Mouse (Mus musculus): Measurements from ENCODE around the gene Speer2. TPM values are rescaled to one million over a fixed set of nuclear protein-coding genes. Genes with fewer than 3 reads are reported as not detected.

The Speer2 gene
- not detected in 2 replicates for polyA plus RNA-seq (2012; rRNA removed)

DNA sequence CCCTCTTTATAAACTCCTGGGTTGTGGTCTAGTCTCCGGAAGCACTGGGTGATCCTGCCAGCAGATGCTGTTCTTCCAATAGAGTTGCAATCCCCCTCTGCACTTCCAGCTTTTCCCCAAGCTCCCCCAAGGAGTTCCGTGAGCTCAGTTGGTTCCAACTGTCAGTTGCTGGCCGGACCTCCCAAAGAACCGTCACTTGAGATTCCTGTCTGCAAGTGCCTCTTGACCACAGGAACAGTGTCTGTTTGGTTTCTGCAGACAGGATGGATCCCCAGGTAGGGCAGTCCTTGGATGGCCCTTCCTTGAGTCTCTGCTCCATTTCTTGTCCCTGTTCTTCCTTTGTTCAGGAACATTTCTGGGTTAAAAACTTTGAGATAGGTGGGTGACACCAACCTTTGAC is at the start of gene Speer2:
Gene Speer2, minus strand, starts transcription at position 101 of the 400 bp plus-strand sequence.
- TF ChIP-seq POLR2A (IDR thresholded peaks at IDR 0.05; ENCODE audit: extremely low read depth, insufficient read depth, low read length) (no peak), CTCF (IDR thresholded peaks at IDR 0.05; ENCODE audit: extremely low read depth, insufficient read depth, low read length) (no peak)
- Histone ChIP-seq H3K4me3 (ENCODE audit: insufficient read depth, low read length) (no peak within 1 kb of the TSS), H3K27ac (ENCODE audit: insufficient read depth, low read length) (no peak within 1 kb of the TSS), H3K4me1 (ENCODE audit: control insufficient read depth, insufficient read depth, low read length) (no peaks in the 10 kb centered on the region)

DNA sequence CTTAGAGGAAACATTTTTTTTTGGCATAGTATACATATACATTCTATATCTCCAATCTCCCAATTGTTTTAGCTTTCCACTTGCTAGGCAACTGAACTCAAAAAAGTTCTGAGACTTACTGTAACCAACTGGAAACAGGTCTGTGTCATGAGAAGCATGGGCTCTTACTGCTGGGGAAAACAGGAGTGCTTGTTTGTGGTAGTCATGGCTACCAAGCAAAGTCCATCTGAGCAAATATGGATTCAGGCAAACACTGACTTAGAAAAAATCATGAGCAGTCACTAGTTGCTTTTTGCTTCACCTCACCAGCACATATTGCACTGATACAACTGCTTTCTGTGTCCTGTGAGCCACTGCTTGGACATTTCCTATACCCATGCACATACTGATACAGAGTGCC is 40.8 kb upstream of the Speer2 start:
- H3K4me1 ChIP-seq (ENCODE audit: control insufficient read depth, insufficient read depth, low read length) = no peaks in the 10 kb centered on the region
- no peak overlapping the region for H3K27ac ChIP-seq (ENCODE audit: insufficient read depth, low read length)
- no peak overlapping the region for H3K4me3 ChIP-seq (ENCODE audit: insufficient read depth, low read length)
- TF ChIP-seq POLR2A (IDR thresholded peaks at IDR 0.05; ENCODE audit: extremely low read depth, insufficient read depth, low read length) = no peak
- no peak for TF ChIP-seq CTCF (IDR thresholded peaks at IDR 0.05; ENCODE audit: extremely low read depth, insufficient read depth, low read length)

DNA sequence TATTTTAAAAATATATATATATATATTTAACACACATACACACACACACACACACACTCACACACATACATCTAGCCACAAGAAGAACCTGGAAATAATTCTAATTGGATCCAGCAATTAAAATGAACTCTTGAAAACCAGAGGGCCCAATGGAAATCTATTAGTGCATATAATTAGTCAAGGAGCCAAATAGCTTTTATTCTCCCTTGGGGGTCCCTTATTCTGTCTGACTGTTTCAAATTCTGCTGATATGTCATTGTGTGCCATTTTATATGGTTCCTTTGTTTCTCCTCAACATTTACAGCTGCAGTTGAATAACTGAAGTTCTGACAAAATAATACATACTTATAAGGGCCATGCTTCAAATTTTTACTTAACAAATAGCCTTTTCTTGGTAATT is 17.2 kb upstream of the Speer2 start:
- TF ChIP-seq POLR2A (IDR thresholded peaks at IDR 0.05; ENCODE audit: extremely low read depth, insufficient read depth, low read length) (no peak), CTCF (IDR thresholded peaks at IDR 0.05; ENCODE audit: extremely low read depth, insufficient read depth, low read length) (no peak)
- no peaks in the 10 kb centered on the region for H3K4me1 ChIP-seq (ENCODE audit: control insufficient read depth, insufficient read depth, low read length)
- H3K27ac ChIP-seq (ENCODE audit: insufficient read depth, low read length) = no peak overlapping the region
- H3K4me3 ChIP-seq (ENCODE audit: insufficient read depth, low read length) = no peak overlapping the region

DNA sequence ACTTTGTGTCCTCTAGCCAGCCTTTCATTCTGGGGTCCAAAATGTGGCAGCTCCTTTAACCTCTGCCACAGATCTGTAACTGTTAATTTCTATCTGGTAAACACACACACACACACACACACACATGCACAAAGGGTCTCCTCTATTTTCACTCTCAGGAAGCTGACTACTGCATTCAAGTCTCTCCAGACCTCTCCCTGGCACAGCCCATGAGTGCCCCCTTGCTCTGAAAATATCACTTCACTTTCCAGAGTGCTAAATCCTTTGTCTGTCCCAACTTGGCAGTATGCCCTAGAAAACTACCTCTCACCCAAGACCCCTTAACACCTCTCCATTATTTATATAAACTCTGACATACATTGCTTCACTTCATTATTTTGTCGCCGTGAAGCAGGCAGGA is 26.9 kb downstream of the Speer2 start:
- no peak overlapping the region for H3K4me3 ChIP-seq (ENCODE audit: insufficient read depth, low read length)
- no peaks in the 10 kb centered on the region for H3K4me1 ChIP-seq (ENCODE audit: control insufficient read depth, insufficient read depth, low read length)
- H3K27ac ChIP-seq (ENCODE audit: insufficient read depth, low read length) = no peak overlapping the region
- TF ChIP-seq CTCF (IDR thresholded peaks at IDR 0.05; ENCODE audit: extremely low read depth, insufficient read depth, low read length) (no peak), POLR2A (IDR thresholded peaks at IDR 0.05; ENCODE audit: extremely low read depth, insufficient read depth, low read length) (no peak)

DNA sequence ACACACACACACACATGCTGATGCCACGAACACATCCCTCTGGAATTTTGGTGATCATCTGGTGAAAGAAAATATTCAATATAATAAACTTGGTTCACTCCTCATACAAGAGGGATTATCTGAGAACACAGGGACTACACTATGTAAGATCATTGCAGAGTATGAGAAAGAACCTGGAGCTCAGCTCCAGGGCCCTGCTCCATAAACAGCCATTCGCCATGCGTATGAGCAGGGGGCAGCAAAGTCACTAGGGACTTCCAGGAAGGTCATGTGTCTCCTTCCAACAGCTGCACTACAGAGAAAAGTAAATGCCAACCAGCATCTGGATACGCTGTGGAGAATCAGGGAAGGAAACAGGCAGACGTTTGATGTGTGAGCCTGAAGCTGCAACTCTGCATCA is 49.9 kb downstream of the Speer2 start:
- no peaks in the 10 kb centered on the region for H3K4me1 ChIP-seq (ENCODE audit: control insufficient read depth, insufficient read depth, low read length)
- H3K4me3 ChIP-seq (ENCODE audit: insufficient read depth, low read length) = no peak overlapping the region
- H3K27ac ChIP-seq (ENCODE audit: insufficient read depth, low read length) = no peak overlapping the region
- TF ChIP-seq CTCF (IDR thresholded peaks at IDR 0.05; ENCODE audit: extremely low read depth, insufficient read depth, low read length) (no peak), POLR2A (IDR thresholded peaks at IDR 0.05; ENCODE audit: extremely low read depth, insufficient read depth, low read length) (no peak)
